Mouse (Mus musculus) midbrain, embryonic 13.5 days (tissue): ENCODE results near the gene Gnaq. TPM values are rescaled to one million over a fixed set of nuclear protein-coding genes. Genes with fewer than 3 reads are reported as not detected.

Source experiments
- ATAC-seq: fragments of 200-750 bp; cut with Nextera tagmentation; 2 replicates; pipeline ENCODE4 v1.8.0; 2017; ENCODE audit warnings: mild to moderate bottlenecking, moderate TSS enrichment, moderate library complexity
- H3K27ac ChIP-seq: fragments of 300-500 bp; sonication (generic); 2 replicates; pipeline ENCODE4 v1.5.1; 2015; ENCODE audit warnings: inconsistent platforms, mild to moderate bottlenecking, moderate library complexity
- H3K27me3 ChIP-seq: fragments of 300-500 bp; sonication (generic); 2 replicates; pipeline ENCODE4 v1.6.1; 2015; ENCODE audit warnings: mild to moderate bottlenecking, inconsistent platforms
- H3K36me3 ChIP-seq: fragments of 300-500 bp; sonication (generic); 2 replicates; pipeline ENCODE4 v1.6.1; 2015; ENCODE audit warnings: mild to moderate bottlenecking, inconsistent platforms
- H3K4me1 ChIP-seq: fragments of 300-500 bp; sonication (generic); replicated peaks from 2 replicates; pipeline ENCODE4 v1.6.1; 2015; ENCODE audit warnings: inconsistent platforms
- H3K4me2 ChIP-seq: fragments of 300-500 bp; sonication (generic); replicated peaks from 2 replicates; pipeline ENCODE4 v1.6.1; 2015; ENCODE audit warnings: moderate library complexity, mild to moderate bottlenecking, inconsistent platforms
- H3K4me3 ChIP-seq: fragments of 300-500 bp; sonication (generic); replicated peaks from 2 replicates; pipeline ENCODE4 v1.5.1; 2015; ENCODE audit warnings: mild to moderate bottlenecking, inconsistent platforms
- H3K9ac ChIP-seq: fragments of 300-500 bp; sonication (generic); replicated peaks from 2 replicates; pipeline ENCODE4 v1.6.1; 2015; ENCODE audit warnings: mild to moderate bottlenecking, inconsistent platforms
- H3K9me3 ChIP-seq: fragments of 300-500 bp; sonication (generic); 2 replicates; pipeline ENCODE4 v1.6.1; 2016; ENCODE audit warnings: mild to moderate bottlenecking, inconsistent platforms
- WGBS: fragments of 180-500 bp; shearing (Covaris S2); methylation state at CpG from one replicate; pipeline ENCODE4 v1.1.7; 2015; 5-methylcytosine and 5-hydroxymethylcytosine counted together
- polyA plus RNA-seq: library from polyadenylated mRNA; unstranded; fragments of >200 nt; fragmentation: Nextera tagmentation; extraction: Ambion mirVana; gene quantifications from 2 replicates; pipeline ENCODE4 v1.2.1, GENCODE M21; 2015

Gnaq gene
- polyA plus RNA-seq, 1 experiment from 2014 or later, result 82.7 TPM

DNA sequence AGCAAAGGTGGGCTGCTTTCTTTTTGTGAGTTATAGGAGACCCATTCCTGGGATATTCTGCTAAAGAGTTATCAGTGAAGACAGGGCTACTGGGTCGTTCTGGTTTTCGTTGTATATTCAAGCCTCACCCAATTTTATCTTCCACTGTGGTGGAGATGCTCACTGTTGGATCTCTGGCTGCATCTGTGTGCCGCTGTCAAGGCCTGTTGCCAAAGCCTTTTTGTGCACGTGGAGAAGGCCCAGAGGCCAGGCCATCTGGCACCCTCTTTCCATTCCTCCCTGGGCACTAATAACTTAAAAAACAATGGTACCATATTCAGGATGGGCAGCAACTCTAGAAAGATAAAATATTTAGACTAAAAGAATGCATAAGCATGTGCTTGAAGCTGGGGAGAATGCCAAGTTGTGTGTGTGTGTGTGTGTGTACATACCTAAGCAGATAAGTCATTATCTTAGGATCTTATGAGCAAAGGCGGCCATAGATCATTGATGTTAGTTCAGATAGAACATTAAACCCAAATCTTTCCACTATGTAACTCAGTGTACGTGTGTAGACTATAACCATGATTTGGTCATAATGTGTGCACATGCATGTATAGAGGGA is 257.7 kb downstream of the Gnaq start:
- Histone ChIP-seq H3K36me3 (peaks cover 5% of the 10 kb centered on the region; the same call in 1 of the 2 replicates), H3K9ac (no peak overlapping the region), H3K27me3 (no peaks in the 10 kb centered on the region), H3K27ac (no peak overlapping the region), H3K4me3 (no peak overlapping the region), H3K9me3 (no peaks in the 10 kb centered on the region), H3K4me1 (peaks cover 10% of the 10 kb centered on the region), H3K4me2 (no peak overlapping the region)
- no peak for ATAC-seq
- WGBS, result 85% methylated on average over 6 of the region's 6 CpGs

DNA sequence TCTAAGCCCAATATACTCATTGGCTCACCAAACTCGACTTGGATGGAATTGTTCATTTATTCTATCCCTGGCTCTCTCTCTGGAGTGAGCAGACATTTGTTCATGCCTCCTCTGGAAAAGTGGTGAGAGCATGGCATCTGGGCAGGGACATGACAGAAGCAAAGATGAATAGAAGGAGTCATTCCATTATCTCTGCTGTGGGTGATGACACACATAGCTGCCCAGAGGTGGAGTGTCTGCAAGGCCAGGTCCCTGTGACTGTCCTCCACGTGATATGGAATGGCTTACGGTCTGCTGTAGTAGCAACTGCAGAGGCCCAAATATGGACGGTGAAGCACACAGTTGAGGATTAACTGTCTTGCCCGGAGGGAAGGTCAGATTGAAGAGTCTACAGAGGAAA is 261.8 kb downstream of the Gnaq start:
- 93% methylated on average over 5 of the region's 5 CpGs for WGBS
- Histone ChIP-seq H3K9me3 (no peaks in the 10 kb centered on the region), H3K9ac (no peak overlapping the region), H3K27ac (no peak overlapping the region), H3K36me3 (no peaks in the 10 kb centered on the region), H3K4me1 (0 out of 2 replicates have a peak, but pooled peaks cover under 1% of the 10 kb centered on the region), H3K4me2 (no peak overlapping the region), H3K27me3 (no peaks in the 10 kb centered on the region), H3K4me3 (no peak overlapping the region)
- no peak for ATAC-seq

DNA sequence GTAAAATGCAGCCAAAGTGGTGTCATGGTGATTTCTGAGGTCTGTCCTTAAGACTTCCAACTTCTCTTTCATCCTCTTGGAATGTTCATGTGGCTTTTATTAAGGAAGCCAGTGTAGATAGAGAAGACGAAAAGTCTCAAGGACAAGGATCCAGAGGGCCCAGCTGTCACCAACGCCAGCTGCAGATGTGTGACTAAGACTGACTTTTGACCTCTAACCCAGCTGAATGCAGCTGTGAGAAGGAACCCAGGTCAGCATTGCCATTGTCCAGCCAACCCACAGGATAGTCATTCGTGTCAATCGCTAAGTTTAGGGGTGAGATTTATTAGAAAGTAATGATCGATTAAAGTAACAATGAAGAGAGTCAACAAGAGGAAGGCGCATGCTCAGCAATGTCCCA is 270.5 kb downstream of the Gnaq start:
- Histone ChIP-seq H3K27ac (no peak overlapping the region), H3K27me3 (no peaks in the 10 kb centered on the region), H3K4me2 (no peak overlapping the region), H3K9ac (no peak overlapping the region), H3K4me3 (no peak overlapping the region), H3K9me3 (no peaks in the 10 kb centered on the region), H3K36me3 (no peaks in the 10 kb centered on the region), H3K4me1 (no peaks in the 10 kb centered on the region)
- 87% methylated on average over 6 of the region's 6 CpGs for WGBS
- ATAC-seq, result no peak

DNA sequence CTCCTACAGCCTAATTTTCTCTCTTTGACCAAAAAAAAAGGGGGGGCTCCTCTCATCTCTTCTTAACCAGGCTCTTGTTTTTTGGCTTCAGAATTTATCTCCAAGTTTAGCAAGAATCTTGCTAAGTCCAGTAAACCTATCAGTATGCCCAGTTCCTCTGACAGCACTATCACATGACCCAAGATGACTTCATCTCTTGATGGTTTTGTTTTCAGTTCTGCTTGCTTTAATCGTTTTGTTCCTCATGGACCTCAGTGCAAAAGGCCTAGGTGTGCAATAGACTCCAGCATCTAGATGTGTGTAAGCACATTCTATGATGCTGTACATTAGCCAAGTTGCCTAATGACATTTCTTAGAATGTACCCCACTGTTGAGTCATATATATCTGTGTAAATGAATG is 275.1 kb downstream of the Gnaq start:
- Histone ChIP-seq H3K4me1 (no peaks in the 10 kb centered on the region), H3K9me3 (no peaks in the 10 kb centered on the region), H3K27me3 (no peaks in the 10 kb centered on the region), H3K4me2 (no peak overlapping the region), H3K36me3 (no peaks in the 10 kb centered on the region), H3K9ac (no peak overlapping the region), H3K4me3 (no peak overlapping the region), H3K27ac (no peak overlapping the region)
- 88% methylated on average over 1 of the region's 1 CpGs for WGBS
- ATAC-seq, result no peak

DNA sequence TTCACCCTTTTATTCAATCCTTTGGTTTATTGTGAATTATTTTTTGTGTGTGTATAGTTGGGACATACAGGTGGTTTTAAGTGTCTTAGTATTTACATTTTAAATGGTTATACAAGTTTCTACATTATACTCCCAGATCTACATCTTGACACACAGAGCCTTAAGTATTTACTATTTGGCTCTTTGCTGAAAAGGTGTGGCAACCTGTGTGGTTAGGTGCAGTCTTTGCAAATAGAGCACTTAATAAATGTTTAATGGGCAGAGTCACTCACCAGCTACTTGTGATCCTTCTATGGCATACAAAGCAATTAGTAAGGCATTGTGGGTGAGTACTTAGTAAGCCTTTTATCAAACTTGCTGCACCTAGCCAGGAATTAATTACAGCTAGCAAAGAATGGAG is 278.7 kb downstream of the Gnaq start:
- no peak overlapping the region for H3K4me3 ChIP-seq
- H3K9me3 ChIP-seq, result no peaks in the 10 kb centered on the region
- no peaks in the 10 kb centered on the region for H3K36me3 ChIP-seq
- H3K4me2 ChIP-seq, result no peak overlapping the region
- H3K27ac ChIP-seq, result no peak overlapping the region
- H3K9ac ChIP-seq, result no peak overlapping the region
- no peaks in the 10 kb centered on the region for H3K4me1 ChIP-seq
- no peak for ATAC-seq
- no peaks in the 10 kb centered on the region for H3K27me3 ChIP-seq

DNA sequence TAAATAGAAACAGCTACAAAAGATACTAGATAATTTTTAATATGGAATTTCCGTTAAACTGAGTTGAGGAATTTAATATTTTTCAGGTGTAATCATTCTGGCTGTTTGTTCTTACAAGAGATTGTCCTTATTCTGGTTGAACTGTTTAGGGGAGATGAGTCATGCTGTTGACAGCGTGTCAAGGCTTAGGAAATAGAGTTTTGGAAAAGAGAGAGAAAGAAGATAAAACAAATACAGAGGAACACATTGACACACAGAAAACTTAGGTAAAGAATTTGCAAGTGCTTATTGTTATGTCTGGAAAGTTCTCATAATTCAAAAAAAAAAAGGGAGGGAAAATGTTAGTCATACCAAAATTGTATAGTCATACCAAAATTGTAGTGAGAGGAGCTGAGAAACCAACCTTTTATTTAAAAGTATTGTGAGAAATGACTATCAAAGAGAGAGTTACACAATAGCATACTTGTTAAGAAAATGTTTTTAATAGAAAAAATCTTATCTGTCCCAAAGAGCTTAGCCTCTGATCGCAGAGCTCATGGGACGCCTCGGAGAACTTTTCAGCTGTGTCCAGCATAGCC is 285.5 kb downstream of the Gnaq start:
- Histone ChIP-seq H3K27ac (no peak overlapping the region), H3K27me3 (no peaks in the 10 kb centered on the region), H3K4me3 (no peak overlapping the region), H3K9me3 (no peaks in the 10 kb centered on the region), H3K4me1 (no peaks in the 10 kb centered on the region), H3K9ac (no peak overlapping the region), H3K36me3 (no peaks in the 10 kb centered on the region), H3K4me2 (no peak overlapping the region)
- no peak for ATAC-seq
- WGBS, result 92% methylated on average over 5 of the region's 5 CpGs

DNA sequence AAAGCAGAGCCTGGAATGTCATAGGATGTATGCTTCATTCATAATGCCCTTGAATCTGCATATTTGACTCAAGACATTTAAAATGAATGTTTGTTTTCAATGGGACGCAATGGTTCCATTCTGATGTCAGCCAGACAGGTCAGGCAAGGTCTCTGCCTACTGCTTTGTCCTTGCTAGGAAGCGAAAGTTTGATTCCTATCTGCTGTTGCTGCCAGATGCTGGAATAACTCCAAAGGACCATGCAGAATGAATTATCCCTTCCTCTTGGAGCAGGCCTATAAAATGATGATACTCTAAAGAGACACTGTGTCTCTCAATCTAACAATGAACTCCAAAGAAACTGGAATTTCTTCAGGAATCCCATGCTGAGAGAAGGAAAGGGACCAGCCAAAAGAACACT is 293.0 kb downstream of the Gnaq start:
- 88% methylated on average over 2 of the region's 2 CpGs for WGBS
- Histone ChIP-seq H3K36me3 (no peaks in the 10 kb centered on the region), H3K27ac (no peak overlapping the region), H3K4me3 (no peak overlapping the region), H3K27me3 (no peaks in the 10 kb centered on the region), H3K4me1 (no peaks in the 10 kb centered on the region), H3K4me2 (no peak overlapping the region), H3K9ac (no peak overlapping the region), H3K9me3 (peaks cover 15% of the 10 kb centered on the region)
- no peak for ATAC-seq

DNA sequence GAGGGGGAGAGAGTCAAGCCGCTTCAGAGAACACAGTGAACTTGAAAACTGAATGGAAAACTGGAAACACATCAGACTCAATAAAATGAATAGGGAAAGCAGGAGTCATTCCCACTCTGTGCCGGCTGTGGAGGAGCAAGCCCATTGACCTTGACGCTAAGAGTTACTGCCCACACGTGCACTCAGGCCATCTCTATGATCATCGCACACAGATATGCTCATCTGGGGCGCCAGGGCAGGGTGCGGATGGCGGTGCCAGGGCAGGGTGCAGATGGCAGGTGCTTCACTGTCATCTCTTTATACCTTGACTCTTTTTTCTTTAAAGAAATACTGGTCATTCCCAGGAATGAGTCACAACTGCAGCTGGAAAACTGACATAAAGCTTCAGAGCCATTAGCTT is 298.7 kb downstream of the Gnaq start:
- Histone ChIP-seq H3K9me3 (peaks cover 15% of the 10 kb centered on the region), H3K27me3 (peaks cover 18% of the 10 kb centered on the region), H3K4me3 (no peak overlapping the region), H3K9ac (no peak overlapping the region; the same call in 1 of the 2 replicates), H3K4me1 (peaks cover 21% of the 10 kb centered on the region), H3K4me2 (no peak overlapping the region), H3K27ac (no peak overlapping the region), H3K36me3 (no peaks in the 10 kb centered on the region)
- ATAC-seq, result no peak
- WGBS, result 75% methylated on average over 8 of the region's 8 CpGs

DNA sequence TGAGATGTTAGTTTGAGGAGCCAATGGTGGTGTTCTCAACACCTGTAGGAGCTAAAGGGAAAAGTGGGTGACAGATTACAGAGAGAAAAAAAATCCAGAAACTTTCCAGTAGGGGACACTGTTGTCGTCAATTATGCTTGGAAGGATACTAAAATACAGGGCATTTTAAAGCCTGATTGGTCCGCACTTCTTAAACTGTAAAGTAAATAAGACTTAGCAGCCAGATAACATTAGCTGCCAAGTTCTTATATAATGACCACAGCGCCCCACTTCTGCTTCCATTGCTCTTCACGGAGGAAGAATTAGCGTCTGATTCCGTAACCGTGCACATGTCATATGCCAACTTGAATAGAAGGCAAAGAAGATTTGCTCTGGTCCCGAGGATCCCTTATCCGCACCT is 302.2 kb downstream of the Gnaq start:
- H3K27me3 ChIP-seq, result peaks cover 49% of the 10 kb centered on the region
- peaks cover 25% of the 10 kb centered on the region for H3K4me1 ChIP-seq
- peak overlapping the region; percentile 70 for H3K4me2 ChIP-seq
- no peak for ATAC-seq
- H3K27ac ChIP-seq, result no peak overlapping the region
- H3K4me3 ChIP-seq, result no peak overlapping the region; the same call in 1 of the 2 replicates
- no peak overlapping the region for H3K9ac ChIP-seq
- H3K9me3 ChIP-seq, result no peaks in the 10 kb centered on the region
- WGBS, result 25% methylated on average over 9 of the region's 9 CpGs
- no peaks in the 10 kb centered on the region for H3K36me3 ChIP-seq

DNA sequence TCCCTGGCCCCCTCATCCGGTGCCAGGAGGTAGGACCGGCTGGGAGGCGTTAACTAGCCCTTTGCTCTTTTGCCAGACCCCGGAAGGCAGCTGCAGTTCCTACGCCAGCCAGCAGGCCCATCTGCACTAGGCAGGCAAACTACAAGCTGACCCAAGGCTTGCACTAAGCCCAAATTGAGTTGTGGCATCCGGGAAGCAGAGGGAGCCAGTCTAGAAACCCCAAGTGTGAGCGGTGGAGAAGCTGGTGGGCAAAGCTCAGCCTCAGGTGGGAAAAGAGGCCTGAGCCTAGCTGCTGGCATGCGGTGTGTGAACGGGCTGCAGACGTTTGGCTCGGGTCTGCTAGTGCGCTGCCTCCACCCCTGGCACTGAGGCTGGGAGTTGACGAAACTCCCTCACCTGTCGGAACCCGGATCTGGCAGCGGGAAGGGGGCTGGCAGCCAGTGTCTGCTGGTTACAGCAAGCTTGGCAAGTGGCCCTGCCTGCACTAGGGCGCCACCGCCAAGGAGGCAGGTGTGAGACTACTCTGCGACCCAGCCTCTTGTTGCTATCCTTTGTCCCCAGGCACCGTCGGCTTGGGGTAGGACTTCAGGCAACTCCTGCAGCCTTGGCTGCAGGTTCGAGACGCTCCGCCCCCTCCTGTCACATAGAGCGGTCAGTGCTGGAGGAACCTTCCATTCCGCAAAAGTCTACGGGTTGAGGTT is 303.1 kb downstream of the Gnaq start, which contains the start of gene Gna14:
Gene Gna14 (plus strand): TSS at position 232 of the 701 bp plus-strand sequence.
- peak within 1 kb of the TSS; percentile 41; the same call in 1 of the 2 replicates for H3K9ac ChIP-seq

DNA sequence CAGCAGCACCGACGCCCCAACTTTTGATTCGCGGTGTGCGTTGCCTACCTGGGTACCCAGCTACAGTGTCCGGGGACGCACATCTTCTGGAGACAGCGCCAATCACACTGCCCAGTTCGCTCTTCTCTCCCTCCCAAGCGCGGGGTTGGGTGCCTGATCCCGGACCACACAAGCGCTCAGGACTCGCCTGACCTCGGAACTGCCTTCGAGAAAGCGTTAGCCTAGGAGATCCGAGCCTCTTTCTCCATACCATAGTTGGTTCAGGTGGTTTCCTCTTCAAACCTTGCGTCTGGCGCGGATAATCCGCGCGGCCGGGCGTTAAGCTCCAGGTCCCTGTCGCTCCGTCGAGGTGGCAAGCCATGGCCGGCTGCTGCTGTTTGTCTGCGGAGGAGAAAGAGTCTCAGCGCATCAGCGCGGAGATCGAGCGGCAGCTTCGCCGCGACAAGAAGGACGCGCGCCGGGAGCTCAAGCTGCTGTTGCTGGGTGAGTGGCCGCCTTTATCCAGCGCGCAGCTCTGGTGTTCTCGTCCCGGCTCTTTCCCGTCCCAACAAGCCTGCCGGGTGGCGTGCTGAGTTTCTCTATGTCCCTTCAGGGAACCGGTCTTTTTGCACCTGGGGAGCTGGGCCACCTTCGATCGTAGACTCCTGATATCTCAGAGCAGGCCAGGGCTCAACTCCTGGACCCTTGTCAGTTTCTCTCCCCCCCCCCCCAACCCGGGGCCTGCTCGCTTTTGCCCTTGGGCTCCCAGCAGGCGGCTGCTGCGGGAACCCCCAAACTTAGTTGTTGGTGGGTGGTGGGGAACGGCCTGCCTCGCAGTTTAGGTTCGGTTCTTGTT is 303.9 kb downstream of the Gnaq start:
- WGBS, result 2% methylated on average over 61 of the region's 61 CpGs
- Histone ChIP-seq H3K9me3 (no peaks in the 10 kb centered on the region), H3K9ac (peak overlapping the region; percentile 41; the same call in 1 of the 2 replicates), H3K4me2 (peak overlapping the region; percentile 70), H3K4me1 (peaks cover 19% of the 10 kb centered on the region), H3K27ac (no peak overlapping the region), H3K27me3 (peaks cover 49% of the 10 kb centered on the region), H3K36me3 (no peaks in the 10 kb centered on the region), H3K4me3 (peak overlapping the region; percentile 44)
- peak; percentile 55 for ATAC-seq

More for the DNA sequence above, 303.1 kb downstream of the Gnaq start, which contains the start of gene Gna14:
- Histone ChIP-seq H3K4me1 (peaks cover 25% of the 10 kb centered on the region), H3K27me3 (peaks cover 49% of the 10 kb centered on the region), H3K4me3 (peak within 1 kb of the TSS; percentile 44), H3K4me2 (peak within 1 kb of the TSS; percentile 70), H3K36me3 (no peaks in the 10 kb centered on the region), H3K27ac (no peak within 1 kb of the TSS), H3K9me3 (no peaks in the 10 kb centered on the region)
- peak; percentile 66 for ATAC-seq
- WGBS, result under 1% methylated on average over 27 of the region's 27 CpGs
